Mouse (Mus musculus): ENCODE measurements around the gene Mob3a.

GRCm38 (mm10) chr10:80695801-80696501 lies 5.8 kb downstream of the Mob3a start:
- TF ChIP-seq POLR2A (IDR thresholded peaks at IDR 0.05; ENCODE audit: extremely low read depth, insufficient read depth, low read length) = no peak
- TF ChIP-seq CTCF (IDR thresholded peaks at IDR 0.05; ENCODE audit: low read depth, low read length) = no peak
